Mouse (Mus musculus) 3134 (cell line): Measurements from ENCODE around the gene Krt24.
"Not testable (repeated sequence)": the region's sequence is repeated elsewhere in the genome, so short reads cannot be mapped to it uniquely, and the experiment has no call there.

Experiments
- DNase-seq: peaks from one replicate; pipeline ENCODE4 v3.0.0-alpha.2; 2011; ENCODE audit warnings: low spot score; ENCODE audit not compliant: insufficient read length; ENCODE audit errors: extremely low read depth

The Krt24 gene

GRCm38 (mm10) chr11:99253893-99254292 is 31.2 kb downstream of the Krt24 start:
- no peak for DNase-seq

- DNase-seq: no peak
Observed at GRCm38 (mm10) chr11:99252671-99253070, 32.4 kb downstream of the Krt24 start.

DNA sequence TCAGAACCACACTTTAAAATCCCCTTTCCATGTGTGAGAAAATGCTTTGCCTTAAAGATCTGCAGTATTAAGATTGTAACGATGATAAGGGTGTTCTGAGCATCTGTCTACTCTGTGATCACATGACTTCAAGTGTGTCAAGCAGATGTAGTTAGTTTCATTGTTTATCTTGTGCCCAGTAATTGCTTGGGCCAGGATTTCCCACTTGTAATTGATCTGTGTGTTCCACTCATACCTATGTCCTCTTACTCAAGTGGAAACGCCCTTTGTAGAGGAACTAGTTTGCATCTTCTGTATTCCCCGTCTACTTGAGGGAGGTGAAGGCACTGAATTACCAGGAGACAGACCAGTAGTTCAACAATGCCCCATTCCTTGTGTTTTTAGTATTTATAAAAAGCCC is 34.4 kb downstream of the Krt24 start:
- no peak for DNase-seq

GRCm38 (mm10) chr11:99250241-99250640 is 34.8 kb downstream of the Krt24 start:
- no peak for DNase-seq

DNA sequence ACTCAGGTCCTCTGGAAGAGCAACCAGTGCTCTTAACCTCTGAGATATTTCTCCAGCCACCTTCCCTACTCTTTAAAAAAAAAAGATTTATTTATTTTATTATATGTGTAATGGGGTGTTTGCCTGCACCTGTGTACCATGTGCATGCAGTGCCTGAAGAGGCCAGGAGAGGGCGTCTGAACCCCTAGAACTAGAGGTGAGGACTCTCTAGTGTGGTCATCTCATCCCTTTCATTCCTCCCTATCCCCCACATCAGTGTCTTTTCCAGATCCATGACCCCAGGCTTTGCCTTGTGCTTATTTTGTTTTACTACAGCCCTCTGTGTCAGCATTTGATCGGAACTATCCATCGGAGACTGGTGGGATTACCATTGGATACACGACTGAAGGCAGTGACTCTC is 35.9 kb downstream of the Krt24 start:
- no peak for DNase-seq

DNA sequence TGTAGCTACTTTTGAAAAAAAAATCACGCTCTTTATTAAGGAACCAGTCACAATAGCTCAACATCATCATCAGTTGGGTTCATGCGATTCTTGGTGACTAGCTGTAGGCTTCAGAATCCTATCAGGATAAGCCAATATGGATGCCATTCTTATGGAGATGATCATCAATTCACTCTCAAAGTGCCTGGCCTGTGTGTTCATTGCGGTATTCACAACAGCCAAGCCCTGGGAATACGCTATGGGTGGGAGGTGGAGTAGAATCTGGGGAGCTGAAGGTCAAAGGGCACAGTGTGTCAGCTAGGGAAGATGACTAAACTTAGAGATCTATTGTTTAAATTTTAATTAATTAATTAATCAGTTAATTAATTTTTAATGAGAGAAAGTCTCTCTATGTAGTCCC is 37.1 kb downstream of the Krt24 start:
- no peak for DNase-seq

DNA sequence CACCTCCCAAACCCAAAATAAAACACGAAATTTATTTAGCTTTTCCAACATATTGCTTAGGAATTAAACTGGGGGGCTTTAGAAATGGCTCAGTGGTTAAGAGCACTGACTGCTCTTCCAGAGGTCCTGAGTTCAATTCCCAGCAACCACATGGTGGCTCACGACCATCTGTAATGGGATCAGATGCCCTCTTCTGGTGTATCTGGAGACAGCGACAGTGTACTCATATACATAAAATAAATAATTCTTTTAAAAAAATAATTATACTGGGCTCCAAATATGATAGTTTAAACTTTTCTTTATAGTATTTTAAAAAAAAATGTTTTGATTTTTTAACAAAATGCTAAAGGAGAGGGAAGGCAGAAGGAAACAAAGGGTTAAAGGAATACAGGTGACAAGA is 40.5 kb downstream of the Krt24 start:
- not testable (repeated sequence) for DNase-seq

DNA sequence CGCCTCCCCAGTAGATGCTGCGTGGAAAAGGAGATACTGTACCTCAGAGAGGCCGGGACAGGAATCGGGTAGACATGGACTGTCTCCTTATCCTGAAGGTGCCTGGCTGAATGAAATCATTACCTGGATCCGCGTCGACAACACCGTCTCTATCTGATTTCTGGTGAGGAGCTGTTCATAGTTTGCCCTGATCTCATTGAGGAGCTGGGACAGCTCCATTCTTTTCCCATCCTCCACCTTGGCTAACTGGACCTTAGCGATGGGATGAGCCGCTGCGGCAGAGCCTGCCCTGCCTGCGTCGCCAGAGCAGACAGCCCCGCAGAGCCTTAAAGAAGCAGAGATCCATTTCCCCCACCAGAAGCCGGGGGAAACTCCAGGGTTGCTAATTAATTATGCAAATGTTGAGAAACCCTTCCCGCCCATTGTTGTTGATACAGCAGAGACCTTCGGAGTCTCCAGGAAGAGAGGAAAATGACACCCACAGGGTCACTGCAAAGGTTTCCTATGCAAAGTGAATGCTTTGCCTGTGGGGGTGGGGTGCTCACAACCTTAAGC is 41.2 kb downstream of the Krt24 start, which contains the start of gene Krt222:
Krt222 (minus strand) TSS at position 266 of the 555 bp plus-strand sequence.
- no peak for DNase-seq

GRCm38 (mm10) chr11:99243200-99243819 is 41.8 kb downstream of the Krt24 start:
- no peak for DNase-seq

DNA sequence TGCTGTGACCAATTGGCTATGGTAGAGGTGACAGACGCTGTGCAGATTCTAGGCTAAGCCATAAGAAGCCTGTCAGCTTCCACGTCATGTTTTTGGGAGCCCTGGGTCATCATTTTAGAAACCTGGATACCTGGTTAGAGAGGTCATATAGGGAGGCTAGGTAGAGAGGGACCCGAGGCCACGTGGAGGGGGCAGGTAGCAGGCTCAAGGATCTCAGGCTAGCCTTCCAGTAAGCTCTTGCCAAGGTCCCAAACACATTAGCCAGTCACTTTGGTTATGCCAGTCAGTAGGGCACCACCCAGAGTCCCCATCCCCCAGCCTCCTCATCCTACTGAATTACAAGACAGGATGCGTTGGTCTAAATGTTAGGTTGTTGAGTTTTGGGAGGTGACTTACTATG is 43.0 kb downstream of the Krt24 start:
- DNase-seq: no peak

GRCm38 (mm10) chr11:99238468-99238867 is 46.6 kb downstream of the Krt24 start:
- no peak for DNase-seq

DNA sequence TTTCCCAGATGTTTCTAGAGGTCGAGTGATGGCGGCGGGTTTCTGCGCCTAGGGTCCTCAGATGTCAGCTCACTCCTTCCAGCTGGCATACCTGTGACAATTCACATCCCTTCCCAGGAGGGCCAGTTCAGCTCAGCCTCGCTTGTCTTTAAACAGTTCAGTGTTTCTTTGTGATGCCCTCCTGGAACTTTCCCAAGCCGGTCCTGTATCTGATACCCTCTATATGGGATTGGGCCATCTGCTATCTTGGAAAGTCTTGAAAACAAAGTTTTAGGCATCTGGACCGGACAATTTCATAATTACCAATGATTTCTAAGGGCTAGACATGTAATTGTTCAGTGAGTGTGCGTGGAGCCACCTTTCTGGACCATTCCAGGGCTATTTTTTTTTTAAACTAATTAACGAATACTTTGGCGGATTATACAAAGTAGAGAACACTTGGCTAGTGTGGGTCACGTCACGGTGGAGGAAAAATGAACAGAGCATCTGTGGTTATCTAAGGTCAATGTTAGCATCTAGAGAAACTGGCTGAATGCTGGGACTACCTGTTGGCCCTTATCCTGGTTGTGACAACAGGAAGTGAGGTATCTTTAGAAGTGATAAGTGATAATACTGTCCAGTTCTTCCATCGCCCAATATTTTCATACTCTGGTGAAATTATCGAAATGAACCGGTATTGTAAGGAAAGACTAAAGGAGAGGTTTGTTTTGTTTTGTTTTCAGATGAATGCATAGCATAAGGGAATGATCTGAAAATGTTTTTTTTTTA is 53.8 kb downstream of the Krt24 start:
- DNase-seq: no peak

GRCm38 (mm10) chr11:99230261-99231048 is 54.6 kb downstream of the Krt24 start, which contains the start of gene Smarce1:
Gene Smarce1 (minus strand): TSS chr11:99231017.
- DNase-seq: peak; percentile 89
